Mouse (Mus musculus) erythroblast, embryonic 14.5 days (primary cell): ENCODE measurements at regions not wholly inside any gene's neighbourhood (a gene's known extent, or its start where the extent isn't known, plus 50 kb on each side); places are given as distances from the start of the nearest gene placed in this dataset.

ENCODE experiments used
- H3K27me3 ChIP-seq: 2 replicates; pipeline ENCODE4 v1.6.1; 2012; ENCODE audit warnings: inconsistent platforms; ENCODE audit not compliant: control insufficient read depth
- H3K36me3 ChIP-seq: 2 replicates; pipeline ENCODE4 v1.6.1; 2012; ENCODE audit warnings: mild to moderate bottlenecking, inconsistent platforms; ENCODE audit not compliant: control insufficient read depth
- H3K4me1 ChIP-seq: 2 replicates; pipeline ENCODE4 v1.6.1; 2012; ENCODE audit warnings: inconsistent platforms; ENCODE audit not compliant: control insufficient read depth
- H3K4me3 ChIP-seq: replicated peaks from 2 replicates; pipeline ENCODE3; 2012; ENCODE audit warnings: moderate library complexity, mild to moderate bottlenecking, inconsistent platforms
- H3K9me3 ChIP-seq: 2 replicates; pipeline ENCODE4 v1.6.1; 2012; ENCODE audit warnings: low read length, inconsistent platforms, mixed read lengths; ENCODE audit not compliant: control insufficient read depth
- GATA1 ChIP-seq: IDR thresholded peaks from 2 replicates; pipeline ENCODE4 v1.6.1; 2012; ENCODE audit warnings: low read length, inconsistent platforms, mixed read lengths
- TAL1 ChIP-seq: IDR thresholded peaks from 3 replicates; pipeline ENCODE4 v1.6.1; 2012; ENCODE audit warnings: low read length, inconsistent platforms, mixed read lengths

- Histone ChIP-seq H3K4me3 (no peak overlapping the region), H3K36me3 (no peaks in the 10 kb centered on the region), H3K9me3 (no peaks in the 10 kb centered on the region), H3K4me1 (no peaks in the 10 kb centered on the region), H3K27me3 (peaks cover 6% of the 10 kb centered on the region)
- no peak for TF ChIP-seq GATA1
- no peak for TF ChIP-seq TAL1
Observed at GRCm38 (mm10) chr13:99069767-99070166, 85.4 kb upstream of the 1700024P04Rik start.

GRCm38 (mm10) chr13:99067504-99067903, 83.1 kb upstream of the 1700024P04Rik start:
- Histone ChIP-seq H3K4me1 (no peaks in the 10 kb centered on the region), H3K27me3 (peaks cover 4% of the 10 kb centered on the region; the same call in 1 of the 2 replicates), H3K36me3 (no peaks in the 10 kb centered on the region), H3K4me3 (no peak overlapping the region), H3K9me3 (no peaks in the 10 kb centered on the region)
- TF ChIP-seq TAL1 (no peak), GATA1 (no peak)

GRCm38 (mm10) chr13:99063431-99063830, 79.1 kb upstream of the 1700024P04Rik start:
- Histone ChIP-seq H3K4me1 (no peaks in the 10 kb centered on the region), H3K4me3 (no peak overlapping the region), H3K9me3 (no peaks in the 10 kb centered on the region), H3K27me3 (0 out of 2 replicates have a peak, but pooled peaks cover 4% of the 10 kb centered on the region), H3K36me3 (no peaks in the 10 kb centered on the region)
- no peak for TF ChIP-seq TAL1
- TF ChIP-seq GATA1: no peak

- Histone ChIP-seq H3K4me1 (no peaks in the 10 kb centered on the region), H3K4me3 (no peak overlapping the region), H3K36me3 (no peaks in the 10 kb centered on the region), H3K27me3 (0 out of 2 replicates have a peak, but pooled peaks cover 4% of the 10 kb centered on the region), H3K9me3 (no peaks in the 10 kb centered on the region)
- TF ChIP-seq TAL1 (no peak), GATA1 (no peak)
Observed at GRCm38 (mm10) chr13:99062936-99063335, 78.6 kb upstream of the 1700024P04Rik start.

- Histone ChIP-seq H3K4me1 (no peaks in the 10 kb centered on the region), H3K27me3 (peaks cover 7% of the 10 kb centered on the region), H3K9me3 (no peaks in the 10 kb centered on the region), H3K36me3 (no peaks in the 10 kb centered on the region), H3K4me3 (no peak overlapping the region)
- TF ChIP-seq GATA1: no peak
- no peak for TF ChIP-seq TAL1
Observed at GRCm38 (mm10) chr13:99058131-99058970, 74.0 kb upstream of the 1700024P04Rik start.

GRCm38 (mm10) chr13:99057696-99058095, 73.3 kb upstream of the 1700024P04Rik start:
- Histone ChIP-seq H3K4me1 (no peaks in the 10 kb centered on the region), H3K4me3 (no peak overlapping the region), H3K36me3 (no peaks in the 10 kb centered on the region), H3K27me3 (peaks cover 7% of the 10 kb centered on the region), H3K9me3 (no peaks in the 10 kb centered on the region)
- TF ChIP-seq TAL1: no peak
- no peak for TF ChIP-seq GATA1

GRCm38 (mm10) chr13:99057293-99057588, 72.9 kb upstream of the 1700024P04Rik start:
- H3K4me1 ChIP-seq: no peaks in the 10 kb centered on the region
- no peaks in the 10 kb centered on the region for H3K36me3 ChIP-seq
- peaks cover 7% of the 10 kb centered on the region for H3K27me3 ChIP-seq
- no peak overlapping the region for H3K4me3 ChIP-seq
- no peak for TF ChIP-seq GATA1
- no peak for TF ChIP-seq TAL1
- no peaks in the 10 kb centered on the region for H3K9me3 ChIP-seq

GRCm38 (mm10) chr13:99056432-99057292, 72.3 kb upstream of the 1700024P04Rik start:
- Histone ChIP-seq H3K36me3 (no peaks in the 10 kb centered on the region), H3K4me1 (no peaks in the 10 kb centered on the region), H3K4me3 (no peak overlapping the region), H3K9me3 (no peaks in the 10 kb centered on the region), H3K27me3 (peaks cover 7% of the 10 kb centered on the region)
- no peak for TF ChIP-seq TAL1
- no peak for TF ChIP-seq GATA1

- H3K4me3 ChIP-seq: no peak overlapping the region
- peaks cover 7% of the 10 kb centered on the region for H3K27me3 ChIP-seq
- H3K36me3 ChIP-seq: no peaks in the 10 kb centered on the region
- H3K9me3 ChIP-seq: no peaks in the 10 kb centered on the region
- TF ChIP-seq GATA1 (no peak), TAL1 (no peak)
- H3K4me1 ChIP-seq: no peaks in the 10 kb centered on the region
Observed at GRCm38 (mm10) chr13:99055609-99056321, 71.4 kb upstream of the 1700024P04Rik start.
